Mouse (Mus musculus): ENCODE data around the gene Xpo4.

DNA sequence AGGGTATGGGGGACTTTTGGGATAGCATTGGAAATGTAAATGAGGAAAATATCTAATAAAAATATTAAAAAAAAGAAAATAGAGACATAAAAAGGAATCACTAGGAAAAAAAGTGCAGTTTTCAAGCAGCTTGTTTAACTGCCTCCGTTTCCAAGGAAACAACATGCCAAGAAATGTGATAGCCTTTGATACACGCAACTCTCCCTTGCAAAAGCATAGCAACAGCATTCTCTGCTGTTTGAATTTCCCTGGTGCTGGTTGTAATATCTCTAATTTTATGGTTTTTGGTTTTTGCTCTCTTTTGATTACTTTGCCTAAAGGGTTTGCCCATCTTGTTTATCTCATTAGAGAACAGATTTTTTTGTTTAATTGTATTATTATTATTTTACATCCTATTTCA is 10.3 kb upstream of the Xpo4 start:
- TF ChIP-seq TAL1 (IDR thresholded peaks at IDR 0.05; ENCODE audit: low read length): no peak
- TF ChIP-seq GATA1 (IDR thresholded peaks at IDR 0.05; ENCODE audit: low read length): no peak

Data from erythroblast, embryonic 14.5 days (primary cell).